Mouse (Mus musculus) forebrain, embryonic 14.5 days (tissue): ENCODE measurements at regions not wholly inside any gene's neighbourhood (a gene's known extent, or its start where the extent isn't known, plus 50 kb on each side); places are given as distances from the start of the nearest gene placed in this dataset.

Experiments used
- ATAC-seq: fragments of 200-750 bp; cut with Nextera tagmentation; 2 replicates; pipeline ENCODE4 v1.8.0; 2017; ENCODE audit warnings: mild to moderate bottlenecking, moderate library complexity
- DNase-seq: peaks from one replicate; pipeline ENCODE4 v3.0.0-alpha.2; 2015; ENCODE audit warnings: low spot score
- H3K27ac ChIP-seq: fragments of 300-500 bp; sonication (generic); 2 replicates; pipeline ENCODE4 v1.5.1; 2014; ENCODE audit warnings: low read depth, mild to moderate bottlenecking, control low read depth, low read length, moderate library complexity
- H3K27me3 ChIP-seq: fragments of 300-500 bp; sonication (generic); replicated peaks from 2 replicates; pipeline ENCODE4 v1.6.1; 2014; ENCODE audit warnings: low read length, control low read depth, mixed read lengths; ENCODE audit not compliant: control insufficient read depth, insufficient read depth
- H3K36me3 ChIP-seq: fragments of 300-500 bp; sonication (generic); 2 replicates; pipeline ENCODE4 v1.6.1; 2014; ENCODE audit warnings: low read length, control low read depth; ENCODE audit not compliant: control insufficient read depth, insufficient read depth
- H3K4me1 ChIP-seq: fragments of 300-500 bp; sonication (generic); 2 replicates; pipeline ENCODE4 v1.6.1; 2014; ENCODE audit warnings: antibody characterized with exemption, low read length, control low read depth; ENCODE audit not compliant: control insufficient read depth, insufficient read depth
- H3K4me2 ChIP-seq: fragments of 300-500 bp; sonication (generic); 2 replicates; pipeline ENCODE4 v1.6.1; 2014; ENCODE audit warnings: mild to moderate bottlenecking, control low read depth, low read length
- H3K4me3 ChIP-seq: fragments of 300-500 bp; sonication (generic); 2 replicates; pipeline ENCODE4 v1.5.1; 2014; ENCODE audit warnings: low read depth, low read length, control low read depth
- H3K9ac ChIP-seq: fragments of 300-500 bp; sonication (generic); 2 replicates; pipeline ENCODE4 v1.6.1; 2014; ENCODE audit warnings: mild to moderate bottlenecking, low read length, control low read depth, moderate library complexity
- H3K9me3 ChIP-seq: fragments of 300-500 bp; sonication (generic); replicated peaks from 2 replicates; pipeline ENCODE4 v1.6.1; 2016; ENCODE audit warnings: low read length, control low read depth, mixed read lengths; ENCODE audit not compliant: control insufficient read depth
- WGBS: fragments of 180-500 bp; shearing (Covaris S2); extraction: QIAGEN DNeasy Blood & Tissue Kit; methylation state at CpG from one replicate; pipeline ENCODE4 v1.1.7; 2014; 5-methylcytosine and 5-hydroxymethylcytosine counted together

DNA sequence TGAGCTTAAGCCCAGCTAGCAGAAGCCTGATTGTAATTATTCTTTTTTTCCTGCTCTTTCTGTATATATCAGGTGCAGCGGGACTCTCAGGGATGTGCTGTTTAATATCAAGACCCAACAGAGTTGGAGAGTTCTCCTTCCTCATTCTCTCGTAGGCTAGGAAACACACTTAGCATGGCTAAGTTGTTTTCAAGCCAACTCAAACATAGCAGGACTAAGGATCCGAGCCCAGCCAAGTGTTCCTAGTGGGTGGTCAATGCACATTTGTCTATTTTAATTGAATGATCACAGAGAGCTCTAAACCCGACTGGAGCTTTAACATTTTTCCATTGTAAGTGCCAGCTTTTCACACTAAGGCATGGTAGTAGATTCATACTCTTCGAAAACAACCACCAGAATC lies 121.7 kb upstream of the Adgrl3 start:
- H3K9ac ChIP-seq: no peak overlapping the region
- no peak overlapping the region for H3K4me3 ChIP-seq
- no peaks in the 10 kb centered on the region for H3K27me3 ChIP-seq
- H3K4me2 ChIP-seq: no peak overlapping the region
- WGBS: 43% methylated on average over 5 of the region's 5 CpGs
- H3K27ac ChIP-seq: no peak overlapping the region
- DNase-seq (peak; percentile 16), ATAC-seq (no peak)
- no peaks in the 10 kb centered on the region for H3K4me1 ChIP-seq
- no peaks in the 10 kb centered on the region for H3K36me3 ChIP-seq
- H3K9me3 ChIP-seq: no peaks in the 10 kb centered on the region

DNA sequence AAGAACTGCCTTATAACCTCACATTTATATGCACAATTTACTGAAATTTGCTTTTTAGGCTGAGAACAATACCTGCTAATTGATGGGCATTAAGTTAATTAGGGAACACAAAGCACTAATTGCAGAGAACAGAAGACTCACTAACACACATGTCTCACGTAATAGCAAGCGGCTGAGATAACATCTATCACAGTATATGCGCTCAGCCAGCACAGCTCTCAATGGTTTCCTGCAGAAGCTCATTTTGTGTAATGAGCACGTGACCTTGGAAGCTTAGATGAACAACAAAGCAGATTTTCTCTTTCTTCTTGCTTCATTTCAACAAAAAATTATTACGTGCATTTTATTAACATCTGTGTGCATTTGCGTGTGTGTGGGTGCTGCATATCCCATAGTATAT lies 111.2 kb upstream of the Adgrl3 start:
- Histone ChIP-seq H3K4me1 (no peaks in the 10 kb centered on the region), H3K4me2 (no peak overlapping the region), H3K36me3 (no peaks in the 10 kb centered on the region), H3K27me3 (no peaks in the 10 kb centered on the region), H3K9ac (no peak overlapping the region), H3K27ac (no peak overlapping the region), H3K4me3 (no peak overlapping the region), H3K9me3 (no peaks in the 10 kb centered on the region)
- 61% methylated on average over 6 of the region's 6 CpGs for WGBS
- DNase-seq: peak; percentile 21
- ATAC-seq: peak; percentile 55; the same call in 1 of the 2 replicates

DNA sequence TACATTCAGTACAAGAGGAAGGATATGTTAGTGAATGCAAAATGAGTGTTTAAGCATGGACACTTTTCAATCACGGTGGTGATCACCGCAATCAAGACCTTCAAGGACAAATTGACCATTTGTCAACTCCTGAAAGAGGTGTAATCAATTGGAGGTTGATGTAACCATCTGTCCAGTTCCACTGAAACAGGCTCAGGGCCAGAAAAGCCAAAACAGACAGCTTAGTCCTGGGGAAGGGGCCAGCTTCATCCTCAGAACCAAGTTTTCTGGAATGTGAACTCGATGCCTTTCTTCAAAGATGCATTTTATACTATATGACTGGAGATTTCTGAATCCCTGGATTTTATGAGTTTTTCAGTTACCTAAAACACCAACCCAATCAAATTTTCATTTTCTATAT lies 81.1 kb upstream of the Adgrl3 start:
- Histone ChIP-seq H3K27ac (no peak overlapping the region), H3K27me3 (no peaks in the 10 kb centered on the region), H3K9ac (no peak overlapping the region), H3K4me2 (no peak overlapping the region), H3K4me1 (no peaks in the 10 kb centered on the region), H3K36me3 (no peaks in the 10 kb centered on the region), H3K9me3 (no peaks in the 10 kb centered on the region), H3K4me3 (no peak overlapping the region)
- no peak for ATAC-seq
- 93% methylated on average over 3 of the region's 3 CpGs for WGBS
- no peak for DNase-seq

DNA sequence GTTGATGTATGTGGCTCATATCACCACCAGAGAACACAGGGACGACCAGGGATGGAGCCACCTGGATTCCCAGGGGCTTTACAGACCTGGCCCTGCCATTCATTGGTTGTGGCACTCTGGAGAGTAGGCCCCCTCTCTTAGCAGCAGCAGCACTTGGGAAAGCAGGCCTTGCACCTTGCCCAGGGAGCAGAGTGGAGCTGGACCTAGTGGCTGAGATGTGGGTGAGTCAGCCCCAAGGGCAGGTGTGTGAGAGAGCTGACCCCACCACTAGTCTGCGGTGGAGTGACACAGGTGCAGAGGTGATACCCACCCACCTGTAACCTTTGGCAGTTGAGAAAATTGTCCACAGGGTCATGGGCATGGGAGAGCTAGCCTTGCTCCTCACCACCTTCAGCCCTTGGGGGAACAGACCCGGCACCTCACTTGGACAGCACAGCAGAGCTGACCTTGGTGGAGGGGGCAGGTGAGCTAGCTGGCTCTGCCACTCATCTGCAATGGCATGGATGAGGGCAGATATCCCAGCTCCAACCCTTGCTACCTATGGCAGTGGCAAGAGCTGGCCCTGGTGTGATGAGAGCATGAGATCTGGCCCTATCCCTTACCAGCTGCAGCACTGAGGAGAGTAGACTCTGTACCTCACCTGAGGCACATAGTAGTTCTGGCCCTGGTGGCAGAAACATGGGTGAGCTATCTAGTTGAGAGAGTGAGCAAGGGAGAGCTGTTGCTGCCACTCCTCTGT lies 67.9 kb upstream of the Adgrl3 start:
- WGBS: 85% methylated on average over 3 of the region's 3 CpGs
- no peaks in the 10 kb centered on the region for H3K27me3 ChIP-seq
- H3K9ac ChIP-seq: no peak overlapping the region
- 0 out of 2 replicates have a peak, but pooled peaks have one; percentile 10 for ATAC-seq
- H3K4me3 ChIP-seq: no peak overlapping the region
- DNase-seq: no peak
- no peaks in the 10 kb centered on the region for H3K9me3 ChIP-seq
- no peak overlapping the region for H3K27ac ChIP-seq
- no peaks in the 10 kb centered on the region for H3K36me3 ChIP-seq
- no peaks in the 10 kb centered on the region for H3K4me1 ChIP-seq
- H3K4me2 ChIP-seq: no peak overlapping the region

DNA sequence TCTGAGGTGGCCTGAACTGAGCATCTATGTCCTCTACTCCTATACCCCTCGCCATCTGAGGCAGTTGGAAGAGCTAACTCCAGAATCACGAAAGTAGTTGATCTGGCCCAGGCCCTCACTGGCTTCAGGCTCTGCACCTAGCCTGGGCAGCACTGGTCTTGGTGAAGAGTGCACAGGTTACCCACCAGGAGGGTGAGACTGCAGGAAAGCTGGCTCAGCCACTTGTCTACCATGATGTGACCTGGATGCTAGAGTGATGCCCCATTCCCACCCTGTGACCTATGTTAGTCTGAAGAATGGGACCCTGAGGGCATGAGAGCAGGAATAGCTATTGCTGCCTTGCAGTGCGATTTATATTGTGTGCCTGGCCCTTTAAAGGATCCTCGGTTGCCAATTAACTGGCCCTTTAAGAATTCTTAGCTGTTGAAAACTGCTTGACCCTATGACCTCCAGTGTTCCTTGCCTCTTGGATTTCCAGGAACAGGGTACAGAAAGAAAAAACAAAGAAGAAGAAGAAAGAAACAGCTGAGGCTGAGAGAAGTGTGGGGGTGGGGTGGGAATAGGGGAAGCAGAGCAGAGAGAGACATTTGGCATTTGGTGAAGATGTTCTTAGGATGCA lies 67.2 kb upstream of the Adgrl3 start:
- Histone ChIP-seq H3K4me1 (no peaks in the 10 kb centered on the region), H3K4me3 (no peak overlapping the region), H3K9ac (no peak overlapping the region), H3K9me3 (no peaks in the 10 kb centered on the region), H3K27ac (no peak overlapping the region), H3K27me3 (no peaks in the 10 kb centered on the region), H3K36me3 (no peaks in the 10 kb centered on the region), H3K4me2 (no peak overlapping the region)
- DNase-seq (peak; percentile 13), ATAC-seq (peak; percentile 48)
- WGBS: 40% methylated on average over 4 of the region's 4 CpGs
